Mouse (Mus musculus) embryonic stem cell, embryonic (primary cell): ENCODE data around the gene Ryr1.

Experiments
- CTCF ChIA-PET, 4 experiments: fragments of 300-600 bp in 2 of 4; fragments of 350-600 bp in 2 of 4; sonication (Branson Sonifier 250); formaldehyde crosslinking; loops; one replicate each; lab custom pipeline; 2022; ENCODE audit warnings: inconsistent platforms in 2 of 4; lab: Charles Lee
- POLR2A ChIA-PET, 4 experiments: fragments of 300-600 bp in 2 of 4; fragments of 350-600 bp in 2 of 4; sonication (Branson Sonifier 250); formaldehyde crosslinking; loops; one replicate each; lab custom pipeline; 2022; ENCODE audit warnings: antibody characterized with exemption in 4 of 4, inconsistent platforms in 1 of 4; lab: Charles Lee

Gene Ryr1

GRCm38 (mm10) chr7:29124970-29125369 is at the start of gene Ryr1:
Ryr1 (minus strand) TSS chr7:29125179.
- ChIA-PET CTCF (interaction anchor here in 3 of 4 experiments (0.5 to 2.8 kb wide), 31 partner anchors 10 to 398 kb away, joined by 3 to 25 read pairs (median 4); partner anchors contain the start of genes Psmd8 (in 2 of the 3), Rasgrp4 (in 2 of the 3), Fam98c (in 1 of the 3) and Ggn (in 1 of the 3)), POLR2A (interaction anchor here in 3 of 4 experiments (0.5 to 3.5 kb wide), 36 partner anchors 10 to 1437 kb away, joined by 3 to 20 read pairs (median 3); partner anchors contain the start of genes Psmd8 (in 2 of the 3), 2200002D01Rik (in 1 of the 3), Ggn (in 1 of the 3) and Rasgrp4 (in 1 of the 3))

DNA sequence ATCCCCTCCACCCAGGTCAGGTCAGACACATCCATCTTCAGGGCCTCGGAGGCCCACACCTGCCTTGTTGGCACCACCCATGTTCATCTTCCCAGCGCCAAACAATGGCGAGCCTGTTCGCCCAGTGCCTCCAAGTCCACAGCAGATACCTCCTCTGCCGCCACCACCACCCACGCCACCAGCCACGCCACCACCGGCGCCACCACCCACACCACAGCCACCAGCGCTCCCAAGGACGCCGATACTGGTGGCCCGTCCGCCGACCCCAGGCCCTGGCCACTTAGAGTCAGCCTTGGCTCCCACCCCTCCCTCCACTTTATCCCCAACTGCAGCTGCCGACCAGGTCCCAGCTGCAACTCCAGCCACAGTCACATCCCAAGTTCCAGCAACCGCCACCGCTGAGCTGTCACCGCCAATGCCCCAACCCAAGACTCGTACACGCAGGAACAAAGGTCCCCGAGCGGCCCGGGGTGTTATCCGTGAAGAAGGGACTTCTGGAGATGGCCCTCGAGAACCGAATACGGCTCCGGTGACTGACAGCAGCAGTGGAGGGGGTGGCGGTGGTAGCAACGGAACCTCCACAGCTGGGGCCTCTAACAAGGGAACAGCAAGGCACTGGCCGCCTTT is 47.5 kb upstream of the Ryr1 start:
- POLR2A ChIA-PET: interaction anchor here (0.6 to 1.6 kb wide), 7 partner anchors 10 to 460 kb away, joined by 3 to 6 read pairs (median 3); partner anchors contain the start of gene Fam98c (in 1 of the 4)
- CTCF ChIA-PET: interaction anchor here in 2 of 4 experiments (0.6 kb wide), 2 partner anchors 46 to 191 kb away, joined by 3 to 10 read pairs; partner anchors contain the start of genes Eif3k (in 1 of the 2) and Map4k1 (in 1 of the 2)

DNA sequence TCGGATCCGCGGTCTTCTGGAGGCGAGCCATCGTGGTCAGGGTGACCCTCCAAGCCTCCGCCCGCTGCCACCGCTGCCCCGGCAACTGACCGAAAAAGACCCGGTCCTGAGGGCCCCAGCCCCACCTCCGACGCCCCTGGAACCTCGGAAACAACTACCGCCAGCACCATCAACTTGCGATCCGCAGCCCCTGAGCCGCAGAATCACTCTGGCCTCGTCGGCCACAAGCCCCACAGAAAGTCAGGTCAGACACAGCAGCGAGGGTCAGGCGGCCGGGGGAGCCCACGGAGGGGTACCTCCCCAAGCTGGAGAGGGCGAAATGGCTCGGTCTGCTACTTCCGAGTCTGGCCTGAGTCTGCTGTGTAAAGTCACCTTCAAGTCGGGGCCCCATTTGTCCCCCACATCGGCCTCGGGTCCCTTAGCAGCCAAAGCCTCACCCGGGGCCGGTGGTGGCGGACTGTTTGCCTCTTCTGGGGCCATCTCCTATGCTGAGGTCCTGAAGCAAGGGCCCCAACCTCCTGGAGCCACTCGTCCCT is 46.7 kb upstream of the Ryr1 start:
- POLR2A ChIA-PET: interaction anchor here in 1 of 4 experiments (1.1 kb wide), 1 partner anchor 9 kb away, joined by 3 read pairs; no protein-coding TSS in a partner anchor
- CTCF ChIA-PET: interaction anchor here in 1 of 4 experiments (0.6 kb wide), 1 partner anchor 45 kb away, joined by 3 read pairs; no protein-coding TSS in a partner anchor

DNA sequence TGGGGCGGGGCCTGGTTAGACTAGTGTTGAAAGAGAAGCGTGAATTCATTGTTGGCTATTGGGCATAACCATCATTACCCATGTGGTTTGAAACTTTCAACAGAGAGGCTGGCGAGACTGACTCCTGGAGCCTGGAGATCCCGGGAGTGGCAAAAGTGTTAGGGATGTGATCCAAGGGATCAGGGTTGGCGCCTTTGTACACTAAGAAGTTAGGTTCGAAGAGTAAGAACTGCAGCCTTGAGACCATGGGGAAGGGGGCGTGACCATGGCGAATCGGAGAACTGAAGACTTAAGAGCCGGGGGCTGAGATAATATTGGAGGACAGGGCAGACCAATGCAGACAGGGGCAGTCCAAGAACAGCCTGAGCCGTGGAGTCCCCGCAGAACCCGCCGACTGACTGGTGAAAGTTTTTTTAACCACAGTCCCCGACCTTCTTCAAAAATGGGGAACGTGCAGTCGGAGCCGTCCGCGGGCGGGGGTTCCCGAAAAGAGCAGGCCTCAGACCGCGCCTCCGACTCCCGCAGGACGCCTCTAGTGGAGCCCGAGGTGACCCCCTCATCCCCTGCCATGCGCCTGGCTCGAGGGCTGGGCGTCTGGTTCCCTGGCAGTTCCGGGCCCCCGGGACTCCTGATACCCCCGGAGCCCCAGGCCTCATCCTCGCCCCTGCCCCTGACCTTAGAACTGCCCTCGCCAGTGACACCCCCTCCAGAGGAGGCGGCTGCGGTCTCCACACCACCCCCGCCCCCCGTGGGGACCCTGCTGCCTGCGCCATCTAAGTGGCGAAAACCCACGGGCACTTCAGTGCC is 46.0 kb upstream of the Ryr1 start:
- ChIA-PET POLR2A (interaction anchor here in 3 of 4 experiments (0.9 to 2.2 kb wide), 19 partner anchors 9 to 347 kb away, joined by 3 to 29 read pairs (median 4); partner anchors contain the start of genes Psmd8 (in 3 of the 3), Fam98c (in 2 of the 3), Eif3k (in 1 of the 3) and Map4k1 (in 1 of the 3)), CTCF (interaction anchor here in 2 of 4 experiments (0.7 to 1.4 kb wide), 8 partner anchors 9 to 189 kb away, joined by 3 to 15 read pairs (median 5); partner anchors contain the start of genes Catsperg1 (in 1 of the 2), Eif3k (in 1 of the 2), Fam98c (in 1 of the 2) and Map4k1 (in 1 of the 2))

DNA sequence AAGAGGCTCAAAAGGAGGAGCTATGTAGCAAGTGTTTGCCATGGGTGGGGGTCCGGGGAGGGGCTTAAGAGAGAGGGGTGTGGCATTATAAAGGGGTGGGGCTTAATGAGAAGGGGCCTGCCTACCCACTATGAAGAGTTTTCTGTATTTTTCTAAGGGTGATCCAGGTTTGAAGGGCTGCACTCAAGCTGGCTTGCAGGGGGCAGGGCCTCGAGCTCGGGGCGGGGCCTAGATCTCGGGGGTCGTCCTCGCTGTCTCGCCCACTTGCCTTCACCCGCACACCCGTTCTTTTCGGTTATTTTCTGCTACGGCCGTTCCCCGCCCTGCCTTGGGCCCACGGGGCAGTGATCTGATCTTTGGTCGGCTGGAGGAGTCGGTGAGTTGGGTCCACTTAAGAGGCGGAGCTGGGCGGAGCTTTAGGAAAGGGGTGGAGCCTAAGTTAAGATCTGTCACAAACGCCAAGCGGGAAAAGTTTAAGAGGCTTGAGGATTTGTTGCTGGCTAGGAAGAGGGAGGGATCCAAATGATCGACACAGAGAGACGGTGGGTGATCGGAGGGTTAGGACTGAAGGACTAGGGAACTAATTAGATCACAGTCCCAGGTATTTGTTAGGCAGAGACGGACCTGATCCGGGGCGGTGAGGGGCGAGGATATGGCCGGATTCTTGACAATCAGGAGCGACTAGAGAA is 45.2 kb upstream of the Ryr1 start, which contains the start of the genes Ggn and Spred3:
TSS of gene Ggn (plus strand) at position 145 of the 689 bp plus-strand sequence.
TSS of gene Spred3 (minus strand) at position 346 of the 689 bp plus-strand sequence.
- POLR2A ChIA-PET: interaction anchor here in 3 of 4 experiments (0.6 to 2.2 kb wide), 37 partner anchors 9 to 820 kb away, joined by 3 to 29 read pairs (median 4); partner anchors contain the start of genes Psmd8 (in 3 of the 3), 2200002D01Rik (in 2 of the 3), Fam98c (in 2 of the 3) and Yif1b (in 2 of the 3)
- CTCF ChIA-PET: interaction anchor here (0.5 to 1.4 kb wide), 17 partner anchors 8 to 496 kb away, joined by 3 to 15 read pairs (median 4); partner anchors contain the start of genes Psmd8 (in 2 of the 4), Catsperg1 (in 1 of the 4), Eif3k (in 1 of the 4) and Fam98c (in 1 of the 4)

DNA sequence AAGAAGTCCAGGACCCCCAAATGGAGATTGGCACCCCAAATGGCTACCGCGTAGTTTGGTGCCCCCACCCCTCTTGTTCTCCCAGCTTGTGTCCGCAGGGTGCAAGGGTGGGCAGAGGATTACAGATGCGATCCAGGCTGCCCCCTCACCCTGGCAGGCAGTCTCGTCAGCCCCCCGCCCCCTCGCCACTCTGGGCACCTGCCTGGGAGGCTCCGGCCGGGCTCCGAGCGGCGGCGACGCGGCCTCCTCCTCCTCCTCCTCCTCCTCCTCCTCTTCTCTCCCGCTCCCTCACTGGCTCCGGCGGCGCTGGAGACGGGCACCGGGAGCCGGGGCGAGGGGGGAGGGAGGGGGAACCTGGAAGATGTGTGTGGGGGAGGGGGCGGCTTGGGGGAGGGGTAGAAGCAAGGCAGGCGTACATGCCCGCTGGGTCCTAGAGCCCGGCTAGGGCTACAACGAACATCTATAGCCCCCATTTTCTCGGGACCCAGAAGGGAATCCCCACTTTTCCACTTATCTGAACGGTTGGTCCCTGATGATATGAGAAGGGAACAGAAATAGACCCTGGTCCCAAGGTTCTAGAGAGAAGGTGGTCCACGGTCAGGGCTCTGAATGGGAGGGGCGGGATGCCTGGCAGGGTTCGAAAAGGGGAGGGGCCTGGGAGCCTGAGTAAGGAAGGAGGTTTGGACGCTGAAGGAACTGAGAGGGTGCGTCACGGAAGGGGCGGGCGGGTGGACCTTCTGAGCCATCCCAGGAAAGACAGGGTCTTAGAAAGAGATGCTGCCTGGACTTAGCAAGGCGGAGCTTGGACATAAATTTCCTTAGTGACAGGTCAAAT is 44.5 kb upstream of the Ryr1 start:
- CTCF ChIA-PET: interaction anchor here (0.5 to 1.4 kb wide), 17 partner anchors 7 to 495 kb away, joined by 3 to 15 read pairs (median 4); partner anchors contain the start of genes Psmd8 (in 2 of the 4), Catsperg1 (in 1 of the 4), Fam98c (in 1 of the 4) and Ryr1 (in 1 of the 4)
- POLR2A ChIA-PET: interaction anchor here (0.6 to 2.2 kb wide), 38 partner anchors 8 to 819 kb away, joined by 3 to 29 read pairs (median 4); partner anchors contain the start of genes Psmd8 (in 3 of the 4), 2200002D01Rik (in 2 of the 4), Fam98c (in 2 of the 4) and Eif3k (in 1 of the 4)

GRCm38 (mm10) chr7:29168791-29169230 is 43.8 kb upstream of the Ryr1 start:
- ChIA-PET CTCF (interaction anchor here in 2 of 4 experiments (0.5 to 1.2 kb wide), 3 partner anchors 13 to 46 kb away, joined by 3 to 6 read pairs (median 4); no protein-coding TSS in a partner anchor), POLR2A (interaction anchor here (0.6 to 2.2 kb wide), 13 partner anchors 11 to 1732 kb away, joined by 3 to 17 read pairs (median 4); partner anchors contain the start of genes Psmd8 (in 2 of the 4) and Fam98c (in 1 of the 4))

- ChIA-PET POLR2A (interaction anchor here in 3 of 4 experiments (0.6 to 2.2 kb wide), 15 partner anchors 9 to 1732 kb away, joined by 3 to 11 read pairs (median 3); partner anchors contain the start of gene Psmd8 (in 3 of the 3)), CTCF (interaction anchor here in 2 of 4 experiments (0.6 to 0.9 kb wide), 5 partner anchors 12 to 1157 kb away, joined by 3 to 9 read pairs (median 5); partner anchors contain the start of gene Fam98c (in 1 of the 2))
Measured at GRCm38 (mm10) chr7:29168121-29168695, 43.2 kb upstream of the Ryr1 start.

- ChIA-PET POLR2A (interaction anchor here in 3 of 4 experiments (0.6 to 2.2 kb wide), 10 partner anchors 9 to 430 kb away, joined by 3 to 11 read pairs (median 4); partner anchors contain the start of genes Psmd8 (in 2 of the 3) and Fam98c (in 1 of the 3)), CTCF (interaction anchor here in 2 of 4 experiments (0.7 to 0.9 kb wide), 4 partner anchors 11 to 1157 kb away, joined by 3 to 9 read pairs (median 4); partner anchors contain the start of gene Fam98c (in 1 of the 2))
Measured at GRCm38 (mm10) chr7:29167656-29168055, 42.7 kb upstream of the Ryr1 start.

- CTCF ChIA-PET: interaction anchor here in 3 of 4 experiments (0.6 to 1.7 kb wide), 32 partner anchors 9 to 1978 kb away, joined by 3 to 18 read pairs (median 4); partner anchors contain the start of genes Ppp1r14a (in 1 of the 3) and Psmd8 (in 1 of the 3)
- POLR2A ChIA-PET: interaction anchor here (0.6 to 2.9 kb wide), 54 partner anchors 8 to 807 kb away, joined by 3 to 29 read pairs (median 5); partner anchors contain the start of genes Psmd8 (in 3 of the 4), Ryr1 (in 3 of the 4), 2200002D01Rik (in 2 of the 4) and Yif1b (in 2 of the 4)
Measured at GRCm38 (mm10) chr7:29162750-29163525, 38.0 kb upstream of the Ryr1 start.

DNA sequence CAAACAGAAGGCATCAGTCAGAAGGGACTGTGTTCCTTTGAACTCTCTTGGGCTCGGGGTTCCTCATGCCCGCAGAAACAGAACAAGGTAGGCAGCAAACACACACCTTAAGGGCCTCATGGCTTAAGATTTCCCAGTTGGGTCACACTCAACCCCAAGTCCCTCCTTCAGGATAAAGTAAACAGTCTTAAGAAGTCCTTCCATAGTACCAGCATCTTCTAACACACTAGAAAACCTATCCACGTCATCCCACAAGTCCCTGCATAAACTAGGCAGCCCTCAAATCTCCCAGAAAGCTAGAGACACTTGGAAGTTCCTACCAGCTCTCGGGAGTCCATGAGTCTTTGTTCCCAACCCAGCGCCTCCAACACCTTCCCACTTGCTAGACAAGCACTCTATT is 37.3 kb upstream of the Ryr1 start:
- CTCF ChIA-PET: interaction anchor here in 3 of 4 experiments (0.6 to 1.7 kb wide), 26 partner anchors 7 to 1977 kb away, joined by 3 to 18 read pairs (median 4); partner anchors contain the start of genes Ppp1r14a (in 1 of the 3) and Psmd8 (in 1 of the 3)
- POLR2A ChIA-PET: interaction anchor here (0.8 to 2.9 kb wide), 47 partner anchors 8 to 656 kb away, joined by 3 to 29 read pairs (median 6); partner anchors contain the start of genes Psmd8 (in 3 of the 4), Ryr1 (in 3 of the 4), 2200002D01Rik (in 2 of the 4) and Yif1b (in 2 of the 4)

- ChIA-PET POLR2A (interaction anchor here (0.6 to 6.2 kb wide), 13 partner anchors 10 to 139 kb away, joined by 3 to 41 read pairs (median 3); partner anchors contain the start of genes Psmd8 (in 3 of the 4), Ggn (in 2 of the 4) and Spred3 (in 2 of the 4)), CTCF (interaction anchor here in 3 of 4 experiments (0.5 to 1.8 kb wide), 5 partner anchors 11 to 349 kb away, joined by 3 to 6 read pairs (median 3); no protein-coding TSS in a partner anchor)
Measured at GRCm38 (mm10) chr7:29158264-29158663, 33.3 kb upstream of the Ryr1 start.
